Comparison of ENCODE assay signal across 8 mouse cellular contexts in genomic region chr4:137724212-137724611, GRCm38 (mm10). TPM values are rescaled to one million over a fixed set of nuclear protein-coding genes. Genes with fewer than 3 reads are reported as not detected.
DNase-seq lines count a peak whose midpoint lies in the region; ATAC-seq and TF ChIP-seq lines count a peak whose summit lies in the region.

No protein-coding gene starts in this region.

- H3K4me2 ChIP-seq in neural tube, embryonic 12.5 days (replicated peaks), result peak overlapping the region; percentile 44; the same call in 1 of the 2 replicates
- H3K4me2 ChIP-seq in intestine, postnatal 0 days (replicated peaks; ENCODE audit: low read depth), result peak overlapping the region; percentile 17; the same call in 1 of the 2 replicates

- H3K36me3 ChIP-seq in neural tube, embryonic 12.5 days, result no peaks in the 10 kb centered on the region
- no peaks in the 10 kb centered on the region for H3K36me3 ChIP-seq in intestine, postnatal 0 days (ENCODE audit: control insufficient read depth, insufficient read depth)

- WGBS in neural tube, embryonic 12.5 days, result 43% methylated on average over 11 of the region's 11 CpGs
- 47% methylated on average over 11 of the region's 11 CpGs for WGBS in intestine, postnatal 0 days

- DNase-seq in adrenal gland, adult (ENCODE audit: inconsistent age in 2 of 2, low spot score in 1 of 2), result peak; percentile 51 to 73
- no peak for DNase-seq in adrenal gland, adult 18-20 months (ENCODE audit: low spot score in 2 of 2)
- DNase-seq in neural tube, embryonic 10.5 days (ENCODE audit: extremely low spot score, low spot score), result no peak
- DNase-seq in lung, postnatal 4 days, result peak; percentile 48 to 52
- no peak for DNase-seq in layer of hippocampus, postnatal 25 days (ENCODE audit: extremely low spot score in 1 of 2, low spot score in 1 of 2)
- DNase-seq in frontal cortex, postnatal 14 days (ENCODE audit: low spot score in 2 of 2), result no peak

- peaks cover 33% of the 10 kb centered on the region for H3K27me3 ChIP-seq in neural tube, embryonic 12.5 days (replicated peaks)
- peaks cover 22% of the 10 kb centered on the region for H3K27me3 ChIP-seq in intestine, postnatal 0 days (replicated peaks; ENCODE audit: control insufficient read depth, insufficient read depth, low read length)

- ATAC-seq in neural tube, embryonic 12.5 days (ENCODE audit: low FRiP score, low read depth), result no peak
- no peak for ATAC-seq in intestine, postnatal 0 days

- H3K27ac ChIP-seq in neural tube, embryonic 12.5 days, result no peak overlapping the region
- no peak overlapping the region; the same call in 1 of the 2 replicates for H3K27ac ChIP-seq in intestine, postnatal 0 days (ENCODE audit: low read depth, low read length)

- H3K4me3 ChIP-seq in neural tube, embryonic 12.5 days, result no peak overlapping the region
- no peak overlapping the region for H3K4me3 ChIP-seq in intestine, postnatal 0 days (ENCODE audit: low read depth, low read length)

- no peaks in the 10 kb centered on the region for H3K9me3 ChIP-seq in neural tube, embryonic 12.5 days
- H3K9me3 ChIP-seq in intestine, postnatal 0 days (ENCODE audit: control insufficient read depth), result no peaks in the 10 kb centered on the region

- peak overlapping the region; percentile 38; the same call in 1 of the 2 replicates for H3K9ac ChIP-seq in neural tube, embryonic 12.5 days
- H3K9ac ChIP-seq in intestine, postnatal 0 days (ENCODE audit: low read depth, low read length), result no peak overlapping the region

- H3K4me1 ChIP-seq in neural tube, embryonic 12.5 days, result peaks cover 40% of the 10 kb centered on the region
- no peaks in the 10 kb centered on the region for H3K4me1 ChIP-seq in intestine, postnatal 0 days (replicated peaks; ENCODE audit: control insufficient read depth, insufficient read depth, low read length)

- TF ChIP-seq CTCF in intestine, postnatal 0 days (IDR thresholded peaks at IDR 0.05; ENCODE audit: low read depth), result no peak

RNA-seq across cellular contexts. Expression of gene Rap1gap, which starts 59.7 kb away (rescaled TPM):
- total RNA-seq in adrenal gland, adult 18-20 months (2021), result 100 to 1,000 TPM in 1 of 2 experiments, 10 to 100 TPM in 1; 94.7 to 131 TPM
- polyA plus RNA-seq in neural tube, embryonic 12.5 days (2016; fragmentation: Nextera tagmentation; extraction: Ambion mirVana), result 18.3 and 24.7 TPM in 2 replicates
- 8.9 and 9.1 TPM in 2 replicates for polyA plus RNA-seq in intestine, postnatal 0 days (2015; fragmentation: Nextera tagmentation; extraction: Ambion mirVana)
- total RNA-seq in layer of hippocampus, postnatal 25 days (2021), result 100 to 1,000 TPM; 263 to 285 TPM

Comparison
In these comparisons a context has a peak if more than half of its experiments do, and no peak if none do; other contexts are left out.
1. DNase-seq: peak in adrenal gland, adult (2 of 2) and lung, postnatal 4 days (2 of 2); none in adrenal gland, adult 18-20 months (0 of 2), neural tube, embryonic 10.5 days (single experiment), layer of hippocampus, postnatal 25 days (0 of 2) and frontal cortex, postnatal 14 days (0 of 2).